Mouse (Mus musculus) spleen, postnatal 36 days (tissue): ENCODE measurements around the gene Gm9936.
"Not testable (repeated sequence)": the region's sequence is repeated elsewhere in the genome, so short reads cannot be mapped to it uniquely, and the experiment has no call there.

ENCODE experiments used
- DNase-seq, 2 experiments: peaks; one replicate each; pipeline ENCODE4 v3.0.0; 2022; ENCODE audit warnings: low spot score in 2 of 2, mixed read lengths in 1 of 2

The Gm9936 gene

DNA sequence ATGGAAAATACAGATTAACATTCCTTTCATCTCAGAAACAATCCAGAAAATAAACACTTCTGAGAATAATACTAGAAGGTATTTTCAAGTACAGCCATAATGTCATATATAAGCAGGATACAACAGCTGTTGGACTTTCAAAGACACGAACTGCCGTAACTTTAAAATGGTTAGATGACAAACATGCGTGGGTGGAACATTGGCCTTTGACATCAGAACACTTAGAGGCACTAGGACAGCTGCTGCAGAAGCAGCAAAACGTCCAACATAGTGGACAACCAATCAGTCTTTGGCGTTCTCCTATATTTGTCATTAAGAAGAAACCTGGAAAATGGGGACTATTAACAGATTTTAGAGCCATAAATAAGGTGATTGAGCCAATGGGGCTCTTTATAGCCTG lies 18.0 kb downstream of the Gm9936 start:
- not testable (repeated sequence) for DNase-seq

DNA sequence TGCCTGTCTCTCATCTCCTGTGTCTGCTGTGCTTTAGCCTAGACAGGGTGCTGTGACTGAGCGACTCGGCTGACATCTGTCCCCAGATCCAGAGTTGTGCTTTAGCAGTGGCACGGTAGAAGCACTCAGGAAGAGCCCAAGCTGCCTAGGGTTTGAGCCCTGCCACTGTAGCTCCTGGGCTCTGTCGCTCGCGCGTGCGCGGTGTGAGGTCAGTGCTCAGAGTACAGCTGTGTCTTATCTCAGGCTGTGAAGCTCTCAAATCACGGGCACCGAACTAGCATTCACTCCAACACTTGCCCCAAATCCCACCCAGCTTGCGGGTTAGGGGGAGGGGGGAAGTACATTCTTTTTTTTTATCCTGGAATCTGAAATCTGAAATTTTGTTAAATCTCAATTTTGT lies 21.6 kb downstream of the Gm9936 start:
- no peak for DNase-seq

DNA sequence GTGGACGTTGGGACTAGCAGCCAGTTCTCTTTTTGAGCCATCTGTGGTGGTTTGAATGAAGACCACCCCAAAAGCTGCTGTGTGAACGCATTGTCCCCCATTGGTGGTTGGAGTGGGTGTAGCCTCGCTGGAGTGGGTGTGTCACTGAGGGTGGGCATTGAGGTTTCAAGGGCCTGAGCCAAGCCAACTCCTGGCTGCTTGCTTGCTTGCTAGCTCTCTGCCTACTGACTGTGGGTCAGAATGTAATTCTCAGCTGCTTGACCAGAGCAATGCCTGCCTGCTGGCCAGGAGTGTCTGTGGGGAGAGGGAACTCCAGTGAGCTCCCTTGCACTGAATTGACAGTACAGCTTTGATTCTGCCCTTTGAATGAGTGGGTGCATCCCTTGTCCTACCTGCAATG lies 28.7 kb downstream of the Gm9936 start:
- DNase-seq = no peak

DNA sequence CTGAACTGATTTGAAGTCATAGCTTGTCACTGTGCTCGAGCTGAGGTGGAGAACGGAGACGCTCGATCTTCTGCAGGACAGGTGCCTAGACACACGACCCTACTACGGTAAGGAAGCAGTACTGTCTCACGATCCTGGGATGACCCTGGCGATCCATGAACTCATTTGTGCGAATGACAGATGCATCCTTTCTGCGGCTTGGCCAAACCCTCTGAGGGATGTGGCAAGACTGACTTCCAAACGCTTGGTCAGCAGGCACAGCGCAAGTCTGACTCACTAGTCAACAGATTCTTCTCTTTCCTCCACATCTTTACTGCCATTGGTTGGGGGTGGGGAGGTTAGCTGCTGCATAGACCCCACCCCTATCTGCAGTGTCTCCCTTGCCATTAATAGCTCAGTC lies 31.1 kb downstream of the Gm9936 start:
- no peak for DNase-seq

DNA sequence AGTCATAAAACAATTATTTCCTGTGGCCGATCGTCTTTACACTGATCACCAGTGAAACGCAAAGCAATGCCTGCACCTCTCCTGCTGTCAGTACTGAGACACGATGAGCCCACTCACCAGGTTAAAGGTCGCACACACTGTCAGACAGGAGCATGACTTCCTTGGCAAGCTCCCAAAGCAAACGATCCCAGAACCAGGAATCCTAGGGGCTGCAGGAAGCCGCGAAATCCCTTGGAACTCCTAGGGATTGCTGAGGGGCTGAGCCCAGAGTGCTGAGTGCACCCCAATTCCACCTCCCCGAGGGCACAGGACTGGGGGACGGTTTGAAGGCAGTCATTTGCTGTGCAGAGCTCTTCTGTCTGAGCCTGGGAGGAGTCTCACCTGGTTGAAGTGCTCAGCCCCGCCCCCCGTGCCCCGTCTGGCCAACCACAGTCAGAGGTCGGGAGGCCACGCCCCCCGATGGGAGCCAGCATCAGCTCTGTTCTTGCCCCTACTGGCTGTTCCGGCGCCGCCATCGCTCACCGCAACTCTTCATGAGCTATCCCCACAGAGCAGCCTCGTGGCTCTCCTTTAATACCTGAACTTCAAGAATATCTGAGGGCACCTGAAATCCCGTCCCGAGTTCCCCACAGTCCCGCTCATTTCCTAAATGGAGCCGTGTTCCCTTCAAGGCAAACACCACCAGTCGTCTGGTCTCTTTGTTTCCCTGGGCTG lies 32.3 kb downstream of the Gm9936 start:
- DNase-seq = peak; percentile 83 to 88

DNA sequence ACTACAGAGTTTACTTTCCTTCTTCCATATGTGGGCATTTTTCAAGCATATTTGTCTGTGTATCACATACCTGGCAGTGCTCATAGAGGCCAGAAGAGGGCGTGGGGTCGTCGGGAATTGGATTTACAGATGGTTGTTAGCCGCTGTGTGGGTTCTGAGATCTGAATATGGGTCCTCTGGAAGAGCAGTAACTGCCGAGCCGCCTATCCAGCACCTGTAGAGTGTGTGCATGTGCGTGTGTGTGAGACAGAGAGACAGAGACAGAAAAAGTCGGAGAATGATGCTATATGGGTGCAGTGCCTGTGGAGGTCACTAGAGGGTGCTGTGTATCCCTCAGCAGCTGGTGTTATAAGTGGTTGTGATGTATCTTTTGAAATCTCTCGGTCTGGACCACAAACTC lies 34.3 kb downstream of the Gm9936 start:
- no peak for DNase-seq

DNA sequence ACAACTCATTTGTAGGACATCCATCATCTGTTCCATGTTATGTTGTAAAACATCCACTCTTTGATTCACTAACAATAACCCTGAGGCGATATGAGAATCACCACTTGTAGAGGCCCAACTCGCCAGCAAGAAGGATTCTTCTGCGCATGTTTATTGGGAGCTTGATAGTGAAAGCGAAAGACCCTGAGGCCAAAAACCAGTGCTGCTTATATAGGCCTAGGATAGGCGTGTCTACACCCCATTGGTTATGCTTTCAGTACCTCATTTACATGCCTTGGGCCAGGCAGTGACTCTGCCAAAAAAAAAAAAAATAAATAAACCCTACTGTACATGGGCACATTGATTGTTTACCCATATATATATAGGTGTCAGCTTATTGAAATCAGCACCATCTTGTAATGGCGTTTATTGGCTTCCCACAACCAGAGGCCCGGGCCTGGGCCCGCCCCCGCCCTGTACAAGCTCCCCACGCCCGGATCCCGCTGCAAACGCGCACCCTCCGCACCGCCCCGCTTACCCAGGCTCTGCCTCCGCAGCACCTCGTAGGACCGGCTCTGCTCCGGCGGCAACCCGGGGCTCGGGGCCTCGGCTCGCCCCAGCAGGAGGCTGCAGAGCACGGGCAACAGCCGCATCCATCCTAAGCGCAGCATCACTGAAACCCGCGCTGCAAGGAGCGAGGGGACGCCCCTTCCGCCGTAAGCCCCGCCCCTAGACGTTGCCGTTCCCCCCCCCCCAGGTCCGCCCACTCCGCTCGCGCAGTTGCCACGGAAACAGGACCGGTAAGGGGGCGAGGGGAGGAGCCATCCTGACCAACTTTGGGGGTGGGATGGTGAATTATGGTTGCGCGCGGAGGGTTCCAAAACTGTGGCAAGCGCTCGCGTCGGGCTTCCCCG lies 35.4 kb downstream of the Gm9936 start, which contains the start of gene 1500011B03Rik:
Gene 1500011B03Rik (minus strand): TSS at position 673 of the 893 bp plus-strand sequence.
- DNase-seq = peak; percentile 51

DNA sequence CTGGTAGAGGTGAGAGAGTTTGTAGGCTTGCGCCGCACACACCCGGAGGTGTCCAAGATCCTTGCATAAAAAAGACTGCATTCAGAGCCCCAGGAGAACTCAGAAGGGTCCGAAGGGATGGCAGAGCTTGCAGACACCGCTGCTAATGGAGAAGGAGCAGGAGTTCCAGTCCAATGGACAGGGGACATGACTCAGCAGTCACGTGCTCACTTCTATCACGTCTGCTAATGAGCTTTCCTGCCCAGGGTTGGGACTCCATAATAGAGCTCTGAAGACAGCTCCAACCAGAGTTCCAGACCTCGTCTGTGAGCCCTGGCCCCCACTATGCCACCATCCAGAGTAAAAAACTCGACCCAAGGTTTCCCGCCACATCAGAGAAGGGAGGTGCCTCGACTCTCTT lies 40.4 kb downstream of the Gm9936 start:
- DNase-seq = no peak

DNA sequence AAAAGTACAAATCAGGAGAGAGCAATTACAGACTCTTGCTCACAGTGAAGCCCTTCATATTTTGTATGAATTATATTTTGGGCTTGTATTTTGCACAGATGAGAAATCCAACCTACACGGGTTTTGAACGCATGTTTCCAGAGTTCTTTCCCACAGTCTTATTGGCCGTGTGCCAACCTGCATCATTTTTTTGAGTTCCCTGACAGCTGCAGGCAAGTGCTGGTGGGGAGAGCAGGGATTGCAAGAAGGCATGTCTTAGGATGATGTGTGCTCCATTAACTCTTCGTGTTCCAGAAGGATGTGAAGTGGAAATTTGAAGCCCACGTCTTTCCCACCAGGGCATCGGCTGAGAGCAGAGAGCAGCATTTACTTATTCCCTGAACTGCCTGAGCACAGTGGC lies 41.9 kb downstream of the Gm9936 start:
- no peak for DNase-seq

DNA sequence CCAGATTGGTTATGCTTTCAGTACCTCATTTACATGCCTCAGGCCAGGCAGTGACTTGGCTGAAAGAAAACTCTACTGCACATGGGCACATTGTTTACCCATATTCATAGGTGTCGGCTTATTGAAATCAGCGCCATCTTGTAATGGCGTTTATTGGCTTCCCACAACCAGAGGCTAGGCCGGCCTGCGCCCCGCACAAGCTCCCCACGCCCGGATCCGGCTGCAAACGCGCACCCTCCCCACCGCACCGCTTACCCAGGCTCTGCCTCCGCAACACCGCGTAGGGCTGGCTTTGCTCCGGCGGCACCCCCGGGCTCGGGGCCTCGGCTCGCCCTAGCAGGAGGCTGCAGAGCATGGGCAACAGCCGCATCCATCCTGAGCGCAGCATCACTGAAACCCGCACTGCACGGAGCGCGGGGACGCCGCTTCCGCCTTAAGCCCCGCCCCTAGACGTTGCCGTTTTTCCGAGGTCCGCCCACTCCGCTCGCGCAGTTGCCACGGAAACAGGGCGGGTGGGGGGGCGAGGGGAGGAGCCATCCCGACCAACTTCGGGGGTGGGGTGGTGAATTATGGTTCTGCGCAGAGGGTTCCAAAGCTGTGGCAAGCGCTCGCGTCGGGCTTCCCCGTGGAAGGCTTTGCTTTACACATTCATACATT lies 44.8 kb downstream of the Gm9936 start:
- DNase-seq = peak; percentile 76 to 80

DNA sequence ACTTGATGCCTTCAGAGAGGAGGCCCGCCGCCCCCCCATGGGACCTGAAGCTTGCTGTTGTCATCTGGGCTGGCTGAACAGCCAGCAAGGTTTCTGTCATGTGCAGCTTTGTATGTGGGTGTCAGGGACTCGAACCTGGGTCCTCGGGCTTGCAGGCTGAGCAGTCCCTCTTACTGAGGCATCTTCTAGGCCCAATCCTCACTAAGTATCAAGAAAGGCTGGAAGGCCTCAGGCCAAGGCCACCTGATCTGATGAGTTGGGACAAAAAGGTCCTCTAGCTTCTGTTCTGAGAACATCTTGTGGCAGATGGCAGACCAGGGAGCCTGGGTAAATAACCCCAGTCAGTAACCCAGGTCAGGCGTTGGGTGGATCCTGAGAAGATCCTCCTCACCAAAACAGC lies 48.7 kb downstream of the Gm9936 start:
- no peak for DNase-seq

DNA sequence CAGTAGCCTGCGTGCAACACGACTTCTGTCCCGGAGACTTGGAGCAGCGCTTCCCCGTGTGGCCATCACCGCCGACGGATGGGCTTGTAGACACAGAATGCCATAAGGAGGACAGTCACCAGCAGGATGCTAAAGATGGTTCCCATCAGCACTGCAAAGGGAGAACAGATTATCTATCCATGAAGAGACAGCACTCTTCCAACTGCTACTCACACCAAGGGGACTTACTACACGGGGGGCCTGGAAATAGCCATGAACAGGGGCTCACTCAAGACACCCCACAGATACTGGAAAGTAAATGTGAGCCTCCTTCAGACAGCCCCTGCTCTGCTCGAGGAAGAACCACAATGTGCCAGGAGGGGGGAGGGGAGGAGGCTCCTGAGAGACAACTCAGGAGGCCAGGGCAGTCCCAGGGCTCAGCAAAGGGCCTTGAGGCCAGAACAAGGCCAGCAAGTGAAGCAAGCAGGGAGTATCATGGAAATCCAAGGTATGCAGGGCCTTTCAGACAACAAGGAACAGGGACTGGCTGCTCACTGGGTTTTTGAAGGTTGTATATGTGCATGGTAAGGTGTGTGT lies 49.2 kb downstream of the Gm9936 start:
- DNase-seq = no peak

DNA sequence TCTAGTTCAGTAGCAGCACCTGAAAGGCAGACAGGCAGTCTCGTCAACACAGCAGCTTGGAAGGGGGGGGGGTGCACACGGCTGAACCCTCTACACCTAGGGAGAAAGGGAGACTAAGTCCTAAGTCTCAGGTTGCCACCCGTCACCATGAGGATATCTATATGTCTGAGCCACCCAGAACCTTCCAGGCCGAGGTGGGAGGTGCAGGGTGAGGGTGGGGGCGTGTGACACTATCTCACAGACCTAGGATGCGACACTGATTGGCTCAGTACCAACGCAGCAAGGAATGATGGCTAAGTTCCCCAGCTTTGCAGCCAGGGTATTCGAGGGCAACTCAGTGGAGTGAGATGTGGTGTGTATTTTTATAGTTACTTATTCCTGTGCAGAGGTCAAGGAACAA lies 50.1 kb downstream of the Gm9936 start:
- DNase-seq = no peak

DNA sequence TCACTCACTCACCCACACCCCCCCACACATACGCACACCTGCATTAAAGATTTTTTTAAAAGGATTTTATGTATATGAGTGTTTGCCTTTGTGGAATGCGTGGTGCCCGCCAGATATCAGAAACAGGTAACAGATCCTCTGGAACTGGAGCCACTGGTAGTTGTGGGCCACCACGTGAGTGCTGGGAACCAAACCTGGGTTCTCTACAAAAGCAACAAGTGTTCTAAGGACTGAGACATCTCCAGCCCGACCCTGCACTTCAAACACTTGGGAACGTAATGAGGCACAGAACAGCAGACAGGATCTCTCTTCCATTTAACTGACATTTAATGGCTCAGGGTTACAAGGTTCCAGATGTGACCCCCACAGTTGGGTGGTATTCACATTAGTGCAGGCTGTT lies 50.6 kb downstream of the Gm9936 start:
- no peak for DNase-seq

DNA sequence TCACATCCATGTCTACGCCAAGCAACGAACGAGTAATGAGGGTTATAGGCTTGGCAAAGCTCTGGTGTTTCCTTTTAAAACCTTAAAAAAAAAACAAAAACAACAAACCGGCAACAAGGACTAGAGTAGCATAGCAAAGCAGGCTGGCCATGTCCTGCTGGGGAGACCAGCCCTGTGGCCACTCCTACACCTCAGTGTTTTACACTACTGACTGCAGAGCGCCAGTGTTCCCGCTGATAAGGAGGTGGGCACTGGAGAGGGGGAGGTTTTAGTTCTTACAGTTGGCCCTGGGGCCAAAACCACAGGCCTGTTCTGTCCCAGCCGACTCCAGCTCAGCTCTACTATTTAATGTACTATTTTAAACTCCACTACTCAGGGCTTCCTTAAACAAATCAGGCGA lies 51.0 kb downstream of the Gm9936 start:
- no peak for DNase-seq

DNA sequence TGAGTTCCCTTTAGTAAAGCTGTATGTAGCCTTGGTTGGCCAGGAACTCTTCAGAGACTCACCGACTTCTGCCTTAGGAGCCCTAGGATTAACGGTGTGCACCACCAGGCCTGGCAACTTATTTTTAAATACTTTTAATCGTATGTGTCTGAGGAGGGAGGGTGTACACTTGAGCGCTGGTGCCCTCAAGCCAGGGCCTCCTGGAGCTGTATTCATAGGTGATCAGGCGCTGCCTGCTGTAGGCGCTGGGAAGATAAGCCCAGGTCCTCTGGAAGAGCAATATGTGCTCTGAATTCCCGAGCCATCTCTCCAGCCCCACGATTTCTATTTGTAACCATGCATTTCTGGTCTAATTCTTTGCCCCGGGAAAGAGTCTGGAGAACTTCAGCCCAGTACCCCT lies 51.4 kb downstream of the Gm9936 start:
- no peak for DNase-seq

DNA sequence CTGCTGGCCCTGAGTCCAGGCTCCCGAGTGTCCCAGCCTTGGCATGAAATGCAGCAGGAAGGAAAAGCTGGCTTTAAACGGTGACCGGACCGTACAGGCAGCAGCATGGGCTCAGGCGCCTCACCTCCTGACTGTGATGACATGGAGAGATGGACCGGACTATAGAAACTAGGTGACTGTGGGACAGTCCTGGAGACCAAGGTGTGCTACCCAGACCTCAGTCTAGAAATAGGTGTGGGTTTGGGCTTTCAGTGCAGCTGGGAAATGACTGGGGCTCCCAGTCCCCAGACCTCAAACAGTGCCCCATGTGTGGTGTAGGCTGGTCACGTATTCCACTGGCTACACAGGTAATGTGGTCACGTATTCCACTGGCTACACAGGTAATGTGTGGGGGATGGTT lies 51.8 kb downstream of the Gm9936 start:
- no peak for DNase-seq
